Mouse (Mus musculus) left cerebral cortex, postnatal 10 days (tissue): ENCODE measurements at regions not wholly inside any gene's neighbourhood (a gene's known extent, or its start where the extent isn't known, plus 50 kb on each side); places are given as distances from the start of the nearest gene placed in this dataset.

Experiments used
- DNase-seq, 2 experiments: peaks; one replicate each; pipeline ENCODE4 v3.0.0; 2021 to 2022; ENCODE audit warnings: low spot score in 2 of 2, mixed read lengths in 1 of 2; ENCODE audit errors: extremely low spot score in 1 of 2
- intact Hi-C: fragments of 180-260 bp; cut with DNase I; formaldehyde crosslinking; loops from one replicate; pipeline ENCODE4 v1.15.1; 2025

GRCm38 (mm10) chr2:171406057-171406456 is 637.2 kb downstream of the Cbln4 start:
- no peak for DNase-seq
- intact Hi-C loops, result no loop called here

- intact Hi-C loops, result no loop called here
- no peak for DNase-seq
Measured at GRCm38 (mm10) chr2:171388936-171389335, 654.3 kb downstream of the Cbln4 start.

- intact Hi-C loops, result no loop called here
- DNase-seq, result peak; percentile 22 to 37
Measured at GRCm38 (mm10) chr2:171373457-171373856, 641.9 kb downstream of the Dok5 start.

- DNase-seq, result no peak
- intact Hi-C loops, result no loop called here
Measured at GRCm38 (mm10) chr2:171373016-171373415, 641.4 kb downstream of the Dok5 start.

- no peak for DNase-seq
- intact Hi-C loops, result no loop called here
Measured at GRCm38 (mm10) chr2:171371751-171372150, 640.1 kb downstream of the Dok5 start.

GRCm38 (mm10) chr2:171365553-171365952 is 633.9 kb downstream of the Dok5 start:
- intact Hi-C loops, result no loop called here
- DNase-seq, result no peak

GRCm38 (mm10) chr2:171364621-171365020 is 633.0 kb downstream of the Dok5 start:
- intact Hi-C loops, result no loop called here
- no peak for DNase-seq

GRCm38 (mm10) chr2:171363381-171363780 is 631.8 kb downstream of the Dok5 start:
- no peak for DNase-seq
- intact Hi-C loops, result no loop called here

- intact Hi-C loops, result no loop called here
- no peak for DNase-seq
Measured at GRCm38 (mm10) chr2:171358071-171358760, 626.6 kb downstream of the Dok5 start.

GRCm38 (mm10) chr2:171348156-171348555 is 616.5 kb downstream of the Dok5 start:
- no peak for DNase-seq
- intact Hi-C loops, result no loop called here

GRCm38 (mm10) chr2:171333816-171334757 is 602.5 kb downstream of the Dok5 start:
- DNase-seq, result no peak
- intact Hi-C loops, result no loop called here

GRCm38 (mm10) chr2:171332826-171333225 is 601.2 kb downstream of the Dok5 start:
- no peak for DNase-seq

GRCm38 (mm10) chr2:171331529-171331928 is 599.9 kb downstream of the Dok5 start:
- DNase-seq, result no peak
- intact Hi-C loops, result no loop called here

More at GRCm38 (mm10) chr2:171332826-171333225, 601.2 kb downstream of the Dok5 start:
- intact Hi-C loops, result no loop called here

- DNase-seq, result no peak
- intact Hi-C loops, result no loop called here
Measured at GRCm38 (mm10) chr2:171326909-171327308, 595.3 kb downstream of the Dok5 start.

GRCm38 (mm10) chr2:171308486-171308885 is 576.9 kb downstream of the Dok5 start:
- intact Hi-C loops, result no loop called here

GRCm38 (mm10) chr2:171306000-171306399 is 574.4 kb downstream of the Dok5 start:
- peak in 1 of 2 experiments; percentile 14 for DNase-seq

More at GRCm38 (mm10) chr2:171308486-171308885, 576.9 kb downstream of the Dok5 start:
- DNase-seq, result no peak

GRCm38 (mm10) chr2:171298519-171298918 is 566.9 kb downstream of the Dok5 start:
- intact Hi-C loops, result no loop called here
- no peak for DNase-seq

More at GRCm38 (mm10) chr2:171306000-171306399, 574.4 kb downstream of the Dok5 start:
- intact Hi-C loops, result no loop called here

- intact Hi-C loops, result no loop called here
- DNase-seq, result no peak
Measured at GRCm38 (mm10) chr2:171295603-171296002, 564.0 kb downstream of the Dok5 start.

- intact Hi-C loops, result no loop called here
- DNase-seq, result no peak
Measured at GRCm38 (mm10) chr2:171292579-171292978, 561.0 kb downstream of the Dok5 start.
